Mouse (Mus musculus): ENCODE measurements around the gene Ttc5.

DNA sequence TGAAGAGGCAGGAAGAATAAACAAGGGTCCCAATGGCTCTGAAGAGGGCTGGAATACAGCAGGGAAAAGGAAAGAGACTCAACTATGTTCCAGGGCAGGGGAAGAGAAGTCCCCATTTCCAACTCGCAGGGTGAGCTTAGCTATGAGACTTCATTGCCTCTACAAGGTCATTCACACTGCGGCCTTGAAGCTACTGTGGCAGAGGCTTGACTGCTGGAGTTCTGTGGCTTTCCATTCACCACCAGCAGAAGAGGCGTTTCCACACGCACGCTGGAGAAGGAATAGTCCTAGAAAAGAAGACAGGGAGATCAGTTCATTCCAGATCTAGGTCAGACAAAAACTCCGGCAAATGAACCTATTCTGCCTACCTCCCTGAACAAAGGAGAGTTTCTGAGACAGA is 19.6 kb downstream of the Ttc5 start:
- TF ChIP-seq CTCF (IDR thresholded peaks at IDR 0.05) (no peak), EP300 (IDR thresholded peaks at IDR 0.05) (no peak)

All from lung, postnatal 0 days (tissue).